Mouse (Mus musculus): ENCODE data around the gene Islr2. TPM values are rescaled to one million over a fixed set of nuclear protein-coding genes. Genes with fewer than 3 reads are reported as not detected.

Gene Islr2
- total RNA-seq, 1 experiment, result 12.8 TPM

GRCm38 (mm10) chr9:58168880-58169279, 35.2 kb downstream of the Islr2 start:
- Histone ChIP-seq H3K36me3 (ENCODE audit: control insufficient read depth, insufficient read depth, low read length, poor library complexity, severe bottlenecking) (no peaks in the 10 kb centered on the region), H3K27ac (ENCODE audit: insufficient read depth, low read depth, low read length, poor library complexity, severe bottlenecking) (no peak overlapping the region), H3K4me3 (ENCODE audit: insufficient read depth in 1 of 2, low read depth in 1 of 2, low read length in 2 of 2, poor library complexity in 1 of 2, severe bottlenecking in 1 of 2) (no peak overlapping the region), H3K9me3 (ENCODE audit: control insufficient read depth, insufficient read depth, low read depth, low read length) (no peaks in the 10 kb centered on the region), H3K9ac (ENCODE audit: insufficient read depth, low read depth, low read length, poor library complexity, severe bottlenecking) (no peak overlapping the region), H3K4me1 (ENCODE audit: control insufficient read depth in 2 of 2, insufficient read depth in 2 of 2, low read length in 2 of 2, poor library complexity in 1 of 2) (0 out of 4 replicates have a peak, but pooled peaks cover 0 to 2% of the 10 kb centered on the region in 2 experiments)
- no peak for DNase-seq (ENCODE audit: low read depth, low spot score)
- no peak for TF ChIP-seq MAFK (IDR thresholded peaks at IDR 0.05; ENCODE audit: insufficient read depth, low read depth, low read length)
- TF ChIP-seq CHD2 (IDR thresholded peaks at IDR 0.05; ENCODE audit: low read depth, low read length), result no peak
- no peak for TF ChIP-seq ZC3H11A (IDR thresholded peaks at IDR 0.05; ENCODE audit: borderline replicate concordance, low read depth, low read length)
- no peak for TF ChIP-seq HCFC1 (IDR thresholded peaks at IDR 0.05; ENCODE audit: borderline replicate concordance, insufficient read depth, low read length)
- TF ChIP-seq ZNF384 (IDR thresholded peaks at IDR 0.05; ENCODE audit: low read depth, low read length), result no peak
- in situ Hi-C loops (cut with MboI; ENCODE audit: low sequenced_read_pairs in 2 of 2, unreplicated experiment in 2 of 2), result no loop called here

GRCm38 (mm10) chr9:58165779-58166178, 38.3 kb downstream of the Islr2 start:
- Histone ChIP-seq H3K4me1 (ENCODE audit: control insufficient read depth in 2 of 2, insufficient read depth in 2 of 2, low read length in 2 of 2, poor library complexity in 1 of 2) (0 out of 4 replicates have a peak, but pooled peaks cover 0 to 2% of the 10 kb centered on the region in 2 experiments), H3K9ac (ENCODE audit: insufficient read depth, low read depth, low read length, poor library complexity, severe bottlenecking) (no peak overlapping the region), H3K27ac (ENCODE audit: insufficient read depth, low read depth, low read length, poor library complexity, severe bottlenecking) (no peak overlapping the region), H3K36me3 (ENCODE audit: control insufficient read depth, insufficient read depth, low read length, poor library complexity, severe bottlenecking) (no peaks in the 10 kb centered on the region), H3K4me3 (ENCODE audit: insufficient read depth in 1 of 2, low read depth in 1 of 2, low read length in 2 of 2, poor library complexity in 1 of 2, severe bottlenecking in 1 of 2) (no peak overlapping the region), H3K9me3 (ENCODE audit: control insufficient read depth, insufficient read depth, low read depth, low read length) (no peaks in the 10 kb centered on the region)
- TF ChIP-seq HCFC1 (IDR thresholded peaks at IDR 0.05; ENCODE audit: borderline replicate concordance, insufficient read depth, low read length), result no peak
- TF ChIP-seq CHD2 (IDR thresholded peaks at IDR 0.05; ENCODE audit: low read depth, low read length), result no peak
- no peak for DNase-seq (ENCODE audit: low read depth, low spot score)
- in situ Hi-C loops (cut with MboI; ENCODE audit: low sequenced_read_pairs in 2 of 2, unreplicated experiment in 2 of 2), result no loop called here

- no peak for DNase-seq (ENCODE audit: low read depth, low spot score)
- no peak overlapping the region for H3K27ac ChIP-seq (ENCODE audit: insufficient read depth, low read depth, low read length, poor library complexity, severe bottlenecking)
Observed at GRCm38 (mm10) chr9:58163146-58163545, 41.0 kb downstream of the Islr2 start.

GRCm38 (mm10) chr9:58162173-58162572, 41.9 kb downstream of the Islr2 start:
- no peaks in the 10 kb centered on the region for H3K36me3 ChIP-seq (ENCODE audit: control insufficient read depth, insufficient read depth, low read length, poor library complexity, severe bottlenecking)
- H3K4me3 ChIP-seq (ENCODE audit: insufficient read depth in 1 of 2, low read depth in 1 of 2, low read length in 2 of 2, poor library complexity in 1 of 2, severe bottlenecking in 1 of 2), result no peak overlapping the region
- no peaks in the 10 kb centered on the region; a peak in 1 of 4 replicates for H3K4me1 ChIP-seq (ENCODE audit: control insufficient read depth in 2 of 2, insufficient read depth in 2 of 2, low read length in 2 of 2, poor library complexity in 1 of 2)
- no peaks in the 10 kb centered on the region for H3K9me3 ChIP-seq (ENCODE audit: control insufficient read depth, insufficient read depth, low read depth, low read length)
- no peak for DNase-seq (ENCODE audit: low read depth, low spot score)
- TF ChIP-seq MAFK (IDR thresholded peaks at IDR 0.05; ENCODE audit: insufficient read depth, low read depth, low read length) (no peak), HCFC1 (IDR thresholded peaks at IDR 0.05; ENCODE audit: borderline replicate concordance, insufficient read depth, low read length) (no peak), CHD2 (IDR thresholded peaks at IDR 0.05; ENCODE audit: low read depth, low read length) (no peak), ZC3H11A (IDR thresholded peaks at IDR 0.05; ENCODE audit: borderline replicate concordance, low read depth, low read length) (no peak), ZNF384 (IDR thresholded peaks at IDR 0.05; ENCODE audit: low read depth, low read length) (no peak)
- no peak overlapping the region for H3K9ac ChIP-seq (ENCODE audit: insufficient read depth, low read depth, low read length, poor library complexity, severe bottlenecking)
- no peak overlapping the region for H3K27ac ChIP-seq (ENCODE audit: insufficient read depth, low read depth, low read length, poor library complexity, severe bottlenecking)
- in situ Hi-C loops (cut with MboI; ENCODE audit: low sequenced_read_pairs in 2 of 2, unreplicated experiment in 2 of 2), result no loop called here

More at GRCm38 (mm10) chr9:58163146-58163545, 41.0 kb downstream of the Islr2 start:
- in situ Hi-C loops (cut with MboI; ENCODE audit: low sequenced_read_pairs in 2 of 2, unreplicated experiment in 2 of 2), result no loop called here
- no peak for TF ChIP-seq MAFK (IDR thresholded peaks at IDR 0.05; ENCODE audit: insufficient read depth, low read depth, low read length)
- no peak for TF ChIP-seq HCFC1 (IDR thresholded peaks at IDR 0.05; ENCODE audit: borderline replicate concordance, insufficient read depth, low read length)
- TF ChIP-seq ZC3H11A (IDR thresholded peaks at IDR 0.05; ENCODE audit: borderline replicate concordance, low read depth, low read length), result no peak
- no peak for TF ChIP-seq ZNF384 (IDR thresholded peaks at IDR 0.05; ENCODE audit: low read depth, low read length)
- no peak for TF ChIP-seq CHD2 (IDR thresholded peaks at IDR 0.05; ENCODE audit: low read depth, low read length)
- no peaks in the 10 kb centered on the region for H3K9me3 ChIP-seq (ENCODE audit: control insufficient read depth, insufficient read depth, low read depth, low read length)
- no peaks in the 10 kb centered on the region; a peak in 1 of 4 replicates for H3K4me1 ChIP-seq (ENCODE audit: control insufficient read depth in 2 of 2, insufficient read depth in 2 of 2, low read length in 2 of 2, poor library complexity in 1 of 2)
- no peak overlapping the region for H3K4me3 ChIP-seq (ENCODE audit: insufficient read depth in 1 of 2, low read depth in 1 of 2, low read length in 2 of 2, poor library complexity in 1 of 2, severe bottlenecking in 1 of 2)
- H3K36me3 ChIP-seq (ENCODE audit: control insufficient read depth, insufficient read depth, low read length, poor library complexity, severe bottlenecking), result no peaks in the 10 kb centered on the region
- no peak overlapping the region for H3K9ac ChIP-seq (ENCODE audit: insufficient read depth, low read depth, low read length, poor library complexity, severe bottlenecking)

GRCm38 (mm10) chr9:58160315-58160714, 43.8 kb downstream of the Islr2 start:
- no peak for DNase-seq (ENCODE audit: low read depth, low spot score)

More at GRCm38 (mm10) chr9:58160315-58160714, 43.8 kb downstream of the Islr2 start:
- TF ChIP-seq HCFC1 (IDR thresholded peaks at IDR 0.05; ENCODE audit: borderline replicate concordance, insufficient read depth, low read length), result no peak
- TF ChIP-seq ZC3H11A (IDR thresholded peaks at IDR 0.05; ENCODE audit: borderline replicate concordance, low read depth, low read length), result no peak
- no peak for TF ChIP-seq ZNF384 (IDR thresholded peaks at IDR 0.05; ENCODE audit: low read depth, low read length)
- no peak for TF ChIP-seq CHD2 (IDR thresholded peaks at IDR 0.05; ENCODE audit: low read depth, low read length)
- TF ChIP-seq MAFK (IDR thresholded peaks at IDR 0.05; ENCODE audit: insufficient read depth, low read depth, low read length), result no peak
- H3K9me3 ChIP-seq (ENCODE audit: control insufficient read depth, insufficient read depth, low read depth, low read length), result no peaks in the 10 kb centered on the region
- no peaks in the 10 kb centered on the region for H3K36me3 ChIP-seq (ENCODE audit: control insufficient read depth, insufficient read depth, low read length, poor library complexity, severe bottlenecking)
- no peak overlapping the region for H3K27ac ChIP-seq (ENCODE audit: insufficient read depth, low read depth, low read length, poor library complexity, severe bottlenecking)
- in situ Hi-C loops (cut with MboI; ENCODE audit: low sequenced_read_pairs in 2 of 2, unreplicated experiment in 2 of 2), result no loop called here
- no peak overlapping the region for H3K9ac ChIP-seq (ENCODE audit: insufficient read depth, low read depth, low read length, poor library complexity, severe bottlenecking)
- no peak overlapping the region for H3K4me3 ChIP-seq (ENCODE audit: insufficient read depth in 1 of 2, low read depth in 1 of 2, low read length in 2 of 2, poor library complexity in 1 of 2, severe bottlenecking in 1 of 2)
- H3K4me1 ChIP-seq (ENCODE audit: control insufficient read depth in 2 of 2, insufficient read depth in 2 of 2, low read length in 2 of 2, poor library complexity in 1 of 2), result no peaks in the 10 kb centered on the region; a peak in 1 of 4 replicates
